Mouse (Mus musculus): ENCODE data around the gene Slc1a1. TPM values are rescaled to one million over a fixed set of nuclear protein-coding genes. Genes with fewer than 3 reads are reported as not detected.

Gene Slc1a1
- total and polyA plus RNA-seq, 3 experiments = 0.59 to 1.5 (median 0.89) TPM

DNA sequence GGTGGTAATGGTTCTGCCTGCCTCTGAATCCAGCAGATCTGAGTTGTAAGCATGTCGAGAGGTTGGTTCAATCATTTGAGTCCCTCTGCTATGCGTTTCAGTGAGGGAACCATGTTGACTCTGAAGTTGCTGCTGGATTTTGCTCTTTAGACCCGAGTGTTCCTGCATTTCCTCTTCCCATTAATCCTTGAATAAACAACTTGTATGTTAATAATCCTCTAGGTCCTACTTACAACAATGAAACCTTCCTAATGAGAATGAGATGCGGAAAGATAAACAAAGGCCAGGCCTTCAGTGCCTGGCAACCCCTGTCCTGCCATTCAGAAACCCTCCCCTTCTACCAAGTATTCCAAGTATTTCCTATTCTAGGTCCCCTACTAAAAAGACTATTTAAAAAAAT, 81.6 kb downstream of the Slc1a1 start:
- no peak for DNase-seq

DNA sequence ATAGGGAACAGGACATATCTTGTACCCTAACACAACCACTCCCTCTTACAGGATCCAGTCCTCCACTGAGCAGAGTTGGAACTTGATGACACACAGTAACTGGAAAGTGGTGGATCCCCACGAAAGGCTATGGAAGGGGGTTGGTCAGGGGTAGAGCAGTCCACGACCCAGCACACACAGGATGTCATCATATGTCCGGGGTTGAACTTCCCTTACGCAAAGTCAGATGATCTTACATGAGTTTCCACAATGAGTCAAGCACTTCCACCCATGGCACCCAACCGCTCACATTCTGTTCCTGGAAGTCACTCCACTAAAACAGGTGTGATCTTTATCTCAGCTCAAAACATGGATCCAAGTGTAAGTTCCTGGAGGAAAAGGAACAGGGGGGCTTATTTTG, 83.0 kb downstream of the Slc1a1 start:
- no peak for DNase-seq

GRCm38 (mm10) chr19:28926366-28926765, 91.5 kb downstream of the Slc1a1 start:
- peak; percentile 79 for DNase-seq

GRCm38 (mm10) chr19:28927396-28927795, 92.5 kb downstream of the Slc1a1 start:
- no peak for DNase-seq

- DNase-seq = no peak
Measured at GRCm38 (mm10) chr19:28929034-28929433, 94.2 kb downstream of the Slc1a1 start.

DNA sequence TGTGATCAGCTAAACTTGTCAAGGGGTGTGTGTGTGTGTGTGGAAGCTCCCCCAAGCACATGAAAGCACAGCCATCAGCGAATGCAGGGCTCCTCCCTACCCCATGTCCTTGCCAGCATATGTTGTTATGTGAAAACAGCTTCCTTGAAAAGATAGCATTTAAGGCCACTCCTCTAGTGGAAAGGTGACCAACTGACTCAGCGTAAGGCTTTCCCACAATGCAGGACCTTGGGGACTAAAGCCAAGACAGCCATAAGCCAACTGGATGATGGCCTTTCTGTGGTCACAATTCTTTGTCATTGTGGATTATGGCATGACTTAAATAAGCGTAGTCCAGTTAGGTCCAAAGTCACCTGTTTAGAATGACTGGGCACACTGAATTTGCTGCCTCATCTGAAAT, 100.0 kb downstream of the Slc1a1 start:
- peak; percentile 83 for DNase-seq

- DNase-seq = peak; percentile 29
Measured at GRCm38 (mm10) chr19:28940135-28940874, 105.5 kb downstream of the Slc1a1 start.

GRCm38 (mm10) chr19:28941271-28941670, 106.4 kb downstream of the Slc1a1 start:
- no peak for DNase-seq

DNA sequence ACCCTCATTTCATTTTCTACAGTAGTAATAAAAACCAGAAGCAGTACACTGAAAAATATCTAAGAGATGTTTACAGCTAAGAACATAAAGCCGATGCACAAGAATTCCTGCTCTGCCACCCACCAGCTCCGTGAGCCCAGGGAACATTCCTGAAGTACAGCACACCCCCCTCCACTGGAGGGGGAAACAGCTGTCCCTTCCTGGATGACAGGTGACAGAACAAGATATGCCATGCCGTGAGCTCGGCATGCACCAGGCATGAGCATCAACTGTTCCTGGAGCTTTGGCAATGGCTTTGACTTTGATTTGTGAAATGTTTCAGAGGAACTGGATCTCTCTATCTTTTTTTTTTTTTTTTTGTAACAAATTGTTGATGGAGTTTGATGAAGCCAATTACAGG, 111.9 kb downstream of the Slc1a1 start:
- no peak for DNase-seq

DNA sequence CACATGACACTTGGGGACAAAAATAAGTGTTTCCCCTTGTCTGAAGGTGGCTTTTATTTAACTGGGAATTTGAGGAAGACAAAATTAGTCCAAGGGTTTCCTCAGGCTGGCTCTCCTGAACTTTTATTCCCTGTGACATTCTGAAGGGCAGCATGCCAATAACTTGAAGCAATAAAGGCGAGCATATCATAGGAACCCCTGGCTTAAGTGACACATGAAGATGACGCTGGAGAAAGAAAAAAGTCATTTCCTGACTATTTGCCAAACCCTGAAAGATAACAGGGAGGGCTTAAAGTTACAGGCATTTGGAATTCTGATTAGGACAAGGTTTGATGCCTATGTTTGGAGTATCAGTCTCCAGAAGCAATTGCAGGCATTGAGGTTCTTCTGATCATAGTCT, 112.5 kb downstream of the Slc1a1 start:
- DNase-seq = peak; percentile 46

- no peak for DNase-seq
Measured at GRCm38 (mm10) chr19:28951251-28951650, 116.4 kb downstream of the Slc1a1 start.

DNA sequence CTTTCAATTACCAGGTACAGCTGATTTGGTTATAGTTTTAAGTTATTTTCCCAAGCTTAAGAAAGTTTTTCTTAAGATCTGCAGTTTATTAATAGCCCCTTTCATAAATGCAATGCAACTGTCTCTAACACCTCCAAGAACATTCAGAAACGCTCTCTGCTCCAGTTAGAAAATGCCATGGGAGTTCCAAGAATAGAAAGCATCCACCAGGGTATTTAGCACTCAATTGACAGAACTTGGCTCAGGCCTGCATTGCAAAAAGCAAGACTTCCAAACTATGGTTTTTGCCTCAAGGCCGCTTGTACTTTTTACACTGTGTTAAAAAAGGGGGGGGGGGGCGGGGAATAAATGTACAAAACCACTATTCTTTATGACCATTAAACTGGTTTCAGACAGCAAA, 128.3 kb downstream of the Slc1a1 start:
- no peak for DNase-seq

DNA sequence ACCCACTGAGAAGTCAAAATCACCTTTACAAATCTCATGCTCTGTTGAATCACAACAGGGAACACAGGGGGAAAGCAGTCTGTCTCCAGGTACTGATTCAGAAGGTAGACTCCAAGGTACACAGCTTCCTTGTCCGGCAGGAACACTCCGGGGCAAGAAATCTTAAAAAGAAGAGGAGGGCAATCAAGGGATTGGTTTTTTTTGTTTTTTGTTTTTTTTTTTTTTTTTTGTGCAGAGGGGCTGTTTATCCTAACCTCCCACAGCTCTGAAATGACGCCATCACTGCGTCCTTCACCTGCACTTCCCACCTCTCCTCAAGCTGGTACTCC, 128.6 kb downstream of the Slc1a1 start:
- no peak for DNase-seq

Other genes with a start within 250 kb of the Slc1a1 start
- gene Glis3, start 155.0 kb upstream of the Slc1a1 start, total RNA-seq (2021) = 10 to 100 TPM in 1 of 2 experiments, 1 to 10 TPM in 1; 9.3 to 12.4 TPM
- 3.3 and 6.1 TPM in 2 replicates for gene Glis3, start 155.0 kb upstream of the Slc1a1 start, polyA plus RNA-seq (2012; rRNA removed)
- gene Plpp6, start 128.9 kb downstream of the Slc1a1 start, total RNA-seq (2021) = 10 to 100 TPM; 32.0 to 35.3 TPM
- 26.5 and 27.1 TPM in 2 replicates for gene Plpp6, start 128.9 kb downstream of the Slc1a1 start, polyA plus RNA-seq (2012; rRNA removed)
- gene 4430402I18Rik, start 132.8 kb downstream of the Slc1a1 start, total RNA-seq (2021) = 1 to 10 TPM; 5.1 to 5.3 TPM
- gene 4430402I18Rik, start 132.8 kb downstream of the Slc1a1 start, polyA plus RNA-seq (2012; rRNA removed) = 0.65 and 1.1 TPM in 2 replicates
- 10 to 100 TPM; 39.4 to 46.2 TPM for gene Cdc37l1, start 155.3 kb downstream of the Slc1a1 start, total RNA-seq (2021)
- gene Cdc37l1, start 155.3 kb downstream of the Slc1a1 start, polyA plus RNA-seq (2012; rRNA removed) = 10.7 and 11.2 TPM in 2 replicates
- gene Ak3, start 212.9 kb downstream of the Slc1a1 start, total RNA-seq (2021) = 100 to 1,000 TPM; 134 to 232 TPM
- 220 and 262 TPM in 2 replicates for gene Ak3, start 212.9 kb downstream of the Slc1a1 start, polyA plus RNA-seq (2012; rRNA removed)

Data from adrenal gland, adult 2 months (tissue).